Mouse (Mus musculus): ENCODE results near the gene Pex1. TPM values are rescaled to one million over a fixed set of nuclear protein-coding genes. Genes with fewer than 3 reads are reported as not detected.
A peak's percentile ranks its signal among the peaks of the same experiment; 100 is the strongest.

Pex1 gene
- 10 to 100 TPM; 25.8 to 30.6 TPM for total RNA-seq (2021)
- long read RNA-seq, experiment 1, full-length matches to known transcripts: 9 of 20 reads
- long read RNA-seq, experiment 1, partial matches to known transcripts: 3 of 20 reads
- long read RNA-seq, experiment 1, other reads (novel, unspliced or antisense): 8 of 20 reads
- long read RNA-seq, experiment 2, full-length matches to known transcripts: 4 of 8 reads
- long read RNA-seq, experiment 2, partial matches to known transcripts: 2 of 8 reads
- long read RNA-seq, experiment 2, other reads (novel, unspliced or antisense): 2 of 8 reads

DNA sequence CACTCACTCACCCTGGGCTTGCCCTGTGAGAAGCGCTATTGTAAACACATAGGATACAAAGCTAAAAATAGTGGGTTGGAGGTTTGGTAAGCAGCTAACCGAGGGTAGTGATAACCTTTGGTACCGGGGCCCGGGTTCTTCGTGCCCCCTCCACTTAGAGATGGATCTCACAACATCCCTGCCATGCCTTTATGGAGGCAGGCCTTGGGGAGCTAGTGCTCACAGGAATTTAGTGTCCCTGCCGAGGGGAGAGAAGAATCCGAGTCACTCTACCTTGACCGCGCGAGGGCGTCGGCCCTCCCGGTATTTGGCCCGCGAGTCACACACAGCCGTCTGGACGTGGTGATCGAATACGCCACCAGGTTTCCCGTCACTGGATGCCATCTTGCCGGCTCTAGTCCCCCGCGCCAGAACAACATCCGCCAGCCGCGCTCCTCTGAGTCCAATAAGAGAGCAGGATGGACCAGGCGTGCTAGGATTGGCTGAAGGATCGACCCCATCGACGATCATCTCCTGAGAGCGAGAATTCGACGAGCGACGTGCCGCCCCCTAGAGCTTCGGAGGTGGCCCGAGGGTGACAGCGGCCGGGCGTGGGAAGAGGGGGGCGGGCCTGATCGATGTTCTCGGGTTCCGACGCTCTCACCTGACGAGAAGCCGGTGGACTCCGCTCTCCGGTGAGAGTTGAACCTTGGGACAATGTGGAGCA lies at the start of gene Pex1:
TSS of gene Pex1 (plus strand) at position 374 of the 706 bp plus-strand sequence.
- Histone ChIP-seq H3K4me3 (peak within 1 kb of the TSS; percentile 94), H3K27ac (peak within 1 kb of the TSS; percentile 95)
- intact Hi-C loops (cut with DNase I): loop anchor here (1.0 kb wide), 1 partner anchor 13 kb away; no protein-coding TSS in a partner anchor
- DNase-seq (ENCODE audit: extremely low spot score in 1 of 2, low spot score in 2 of 2): peak; percentile 93 to 96
- no peak for TF ChIP-seq CTCF (IDR thresholded peaks at IDR 0.05)

DNA sequence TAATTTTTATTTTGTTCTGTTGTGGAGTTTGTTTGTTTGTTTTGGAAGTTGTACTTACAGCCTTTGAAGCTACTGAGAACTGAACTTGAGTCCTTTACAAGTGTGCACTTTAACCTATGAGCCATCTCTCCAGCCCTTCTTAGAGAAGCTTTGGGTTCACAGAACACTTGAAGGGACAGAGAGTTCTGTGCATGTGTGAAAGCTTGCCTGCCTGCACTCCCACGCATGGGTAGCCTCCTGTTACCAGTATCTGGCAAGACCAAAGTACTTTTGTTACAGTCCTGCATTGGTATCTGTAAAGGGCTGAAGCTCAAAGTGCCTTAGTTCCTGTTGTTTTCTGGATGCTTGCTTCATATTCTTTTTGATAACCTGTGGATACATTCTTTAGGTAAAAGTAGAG lies 49.6 kb upstream of the Pex1 start:
- intact Hi-C loops (cut with DNase I): loop anchor here (10.0 kb wide), 1 partner anchor 201 kb away; the partner anchor contains the start of gene Cdk6
- no peak for TF ChIP-seq CTCF (IDR thresholded peaks at IDR 0.05)
- Histone ChIP-seq H3K4me3 (no peak overlapping the region), H3K27ac (no peak overlapping the region)
- no peak for DNase-seq (ENCODE audit: extremely low spot score in 1 of 2, low spot score in 2 of 2)

DNA sequence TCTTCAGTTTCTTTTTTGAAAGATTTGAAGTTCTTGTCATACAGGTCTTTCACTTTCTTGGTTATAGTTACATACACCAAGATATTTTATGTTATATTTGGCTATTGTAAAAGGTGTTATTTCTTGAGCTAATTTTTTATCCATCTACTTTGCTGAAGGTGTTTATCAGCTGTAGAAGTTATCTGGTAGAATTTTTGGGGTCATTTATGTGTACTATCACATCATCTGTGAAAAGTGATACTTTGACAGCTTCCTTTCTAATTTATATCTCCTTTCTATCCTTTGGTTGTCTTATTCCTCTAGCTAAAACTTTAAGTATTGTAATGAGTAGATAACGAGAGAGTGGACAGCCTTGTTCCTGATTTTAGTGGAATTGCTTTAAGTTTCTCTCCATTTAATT lies 44.4 kb upstream of the Pex1 start:
- intact Hi-C loops (cut with DNase I): no loop called here
- DNase-seq (ENCODE audit: extremely low spot score in 1 of 2, low spot score in 2 of 2): no peak
- Histone ChIP-seq H3K4me3 (no peak overlapping the region), H3K27ac (no peak overlapping the region)
- TF ChIP-seq CTCF (IDR thresholded peaks at IDR 0.05): no peak

GRCm38 (mm10) chr5:3554198-3554597 lies 41.7 kb upstream of the Pex1 start:
- H3K4me3 ChIP-seq: no peak overlapping the region
- intact Hi-C loops (cut with DNase I): no loop called here
- H3K27ac ChIP-seq: no peak overlapping the region
- no peak for TF ChIP-seq CTCF (IDR thresholded peaks at IDR 0.05)
- no peak for DNase-seq (ENCODE audit: extremely low spot score in 1 of 2, low spot score in 2 of 2)

DNA sequence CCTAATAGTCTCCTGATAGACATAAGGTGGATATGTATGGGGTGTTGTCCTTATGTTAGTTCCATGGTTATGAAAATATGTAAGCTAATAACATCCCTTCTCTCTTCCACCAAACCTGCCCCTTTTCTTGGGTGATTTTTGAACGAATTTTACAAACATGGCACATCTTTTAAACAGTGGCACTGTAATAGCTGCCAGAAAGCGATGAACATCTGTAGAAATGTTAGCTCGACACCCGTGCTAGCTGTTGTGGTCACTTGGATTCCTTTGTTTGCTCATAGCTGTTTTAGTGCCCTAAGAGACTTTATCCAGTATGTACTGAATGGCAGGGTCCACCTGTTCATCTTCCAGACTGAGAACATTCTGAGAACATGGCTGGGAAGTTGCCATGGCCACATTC lies 24.6 kb upstream of the Pex1 start, which contains the start of gene 1700109H08Rik:
TSS of gene 1700109H08Rik (plus strand) at position 301 of the 400 bp plus-strand sequence.
- no peak for TF ChIP-seq CTCF (IDR thresholded peaks at IDR 0.05)
- Histone ChIP-seq H3K4me3 (no peak within 1 kb of the TSS), H3K27ac (no peak within 1 kb of the TSS)
- DNase-seq (ENCODE audit: extremely low spot score in 1 of 2, low spot score in 2 of 2): no peak
- intact Hi-C loops (cut with DNase I): no loop called here

- intact Hi-C loops (cut with DNase I): no loop called here
- no peak overlapping the region for H3K27ac ChIP-seq
- no peak; the same call in 1 of the 2 replicates for TF ChIP-seq CTCF (IDR thresholded peaks at IDR 0.05)
- DNase-seq (ENCODE audit: extremely low spot score in 1 of 2, low spot score in 2 of 2): no peak
- no peak overlapping the region for H3K4me3 ChIP-seq
These were observed 21.0 kb upstream of the Pex1 start for GRCm38 (mm10) chr5:3574825-3575224.

DNA sequence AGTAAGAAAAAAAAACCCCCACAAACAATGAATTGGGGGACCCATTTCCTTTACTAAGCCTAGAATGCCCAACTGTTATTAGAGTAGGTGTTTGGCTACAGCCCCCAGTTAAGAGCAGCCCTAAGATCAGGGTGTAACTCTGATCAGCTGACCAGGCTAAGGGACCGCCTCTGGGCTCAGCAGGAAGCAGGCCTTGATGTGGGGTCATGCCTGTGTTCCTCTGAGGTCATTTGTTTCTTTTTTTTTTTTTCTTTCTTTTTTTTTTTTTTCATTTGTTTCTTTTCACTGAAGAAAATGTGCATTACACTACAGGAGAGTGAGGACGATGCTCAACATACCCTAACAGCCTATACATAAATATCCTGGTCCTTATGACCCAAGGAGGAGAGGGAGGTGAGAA lies 17.9 kb upstream of the Pex1 start:
- no peak for TF ChIP-seq CTCF (IDR thresholded peaks at IDR 0.05)
- DNase-seq (ENCODE audit: extremely low spot score in 1 of 2, low spot score in 2 of 2): no peak
- intact Hi-C loops (cut with DNase I): no loop called here
- Histone ChIP-seq H3K4me3 (no peak overlapping the region), H3K27ac (no peak overlapping the region)

- no peak for DNase-seq (ENCODE audit: extremely low spot score in 1 of 2, low spot score in 2 of 2)
- TF ChIP-seq CTCF (IDR thresholded peaks at IDR 0.05): no peak
- intact Hi-C loops (cut with DNase I): no loop called here
- H3K27ac ChIP-seq: no peak overlapping the region
- H3K4me3 ChIP-seq: no peak overlapping the region
These were observed 16.8 kb upstream of the Pex1 start for GRCm38 (mm10) chr5:3579066-3579465.

GRCm38 (mm10) chr5:3596399-3596766 lies 517 bp downstream of the Pex1 start, which contains the start of gene Rbm48:
Rbm48 (minus strand) TSS chr5:3596585.
- TF ChIP-seq CTCF (IDR thresholded peaks at IDR 0.05): peak; percentile 67
- intact Hi-C loops (cut with DNase I): no loop called here
- peak within 1 kb of the TSS; percentile 95 for H3K27ac ChIP-seq
- H3K4me3 ChIP-seq: peak within 1 kb of the TSS; percentile 94
- DNase-seq (ENCODE audit: extremely low spot score in 1 of 2, low spot score in 2 of 2): peak; percentile 84 to 85

DNA sequence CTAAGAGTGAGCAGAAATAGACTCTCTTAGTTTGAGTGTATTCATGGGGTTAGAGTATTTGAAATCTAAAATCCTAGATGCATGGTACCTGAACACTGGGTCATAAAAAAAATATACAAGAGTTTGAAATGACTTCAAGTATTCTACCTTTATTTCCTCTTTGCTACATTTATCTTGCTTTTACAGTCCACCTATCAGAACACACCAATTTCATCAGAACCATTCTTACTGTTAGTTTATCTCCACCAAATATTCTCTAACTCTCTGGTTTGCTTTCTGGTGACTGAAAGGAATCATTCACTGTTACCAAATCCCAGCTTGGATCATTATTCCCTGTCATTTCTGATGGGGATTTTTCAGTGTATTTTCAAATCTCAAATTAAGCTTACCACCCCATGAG lies 1.3 kb downstream of the Pex1 start:
- TF ChIP-seq CTCF (IDR thresholded peaks at IDR 0.05): no peak
- Histone ChIP-seq H3K27ac (no peak overlapping the region), H3K4me3 (peak overlapping the region; percentile 94)
- no peak for DNase-seq (ENCODE audit: extremely low spot score in 1 of 2, low spot score in 2 of 2)
- intact Hi-C loops (cut with DNase I): no loop called here

DNA sequence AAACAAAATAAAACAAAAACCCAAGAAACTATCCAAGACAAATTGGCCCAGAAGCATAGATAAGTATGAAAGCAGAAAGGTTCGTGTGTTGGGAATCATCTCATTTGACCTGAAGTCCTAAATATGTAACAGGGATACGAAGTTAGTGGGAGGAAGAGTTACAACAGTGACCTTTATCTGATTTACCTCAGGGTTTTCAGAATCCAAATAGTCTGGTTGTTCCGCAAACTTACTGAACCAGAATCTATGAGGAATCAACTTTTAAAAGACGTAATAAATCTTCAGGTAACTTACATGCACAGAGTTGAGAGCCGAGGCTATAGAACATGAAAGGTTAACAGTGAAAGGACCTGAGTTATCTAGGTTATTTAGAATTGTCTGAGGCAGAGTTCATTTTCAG lies 2.9 kb downstream of the Pex1 start:
- H3K4me3 ChIP-seq: no peak overlapping the region
- intact Hi-C loops (cut with DNase I): no loop called here
- H3K27ac ChIP-seq: no peak overlapping the region
- no peak for DNase-seq (ENCODE audit: extremely low spot score in 1 of 2, low spot score in 2 of 2)
- no peak for TF ChIP-seq CTCF (IDR thresholded peaks at IDR 0.05)

DNA sequence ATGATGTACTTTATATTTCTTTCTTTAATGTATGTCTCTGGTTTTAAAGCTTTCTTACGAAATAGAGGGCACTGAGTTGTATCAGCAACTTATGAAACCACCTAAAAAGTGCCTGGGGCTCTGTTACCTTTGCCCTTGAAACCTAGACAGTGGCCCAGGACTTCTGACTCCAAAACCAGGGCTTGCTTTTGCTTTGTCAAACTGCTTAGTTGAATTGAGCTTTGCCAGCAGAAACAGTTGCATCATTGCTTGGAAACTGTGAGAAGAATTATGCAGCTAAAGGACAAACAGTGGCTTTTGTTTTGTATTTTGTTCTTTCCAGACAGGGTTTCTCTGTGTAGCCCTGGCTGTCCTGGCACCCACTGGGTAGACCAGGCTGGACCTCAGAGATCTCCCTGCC lies 4.4 kb downstream of the Pex1 start:
- DNase-seq (ENCODE audit: extremely low spot score in 1 of 2, low spot score in 2 of 2): no peak
- intact Hi-C loops (cut with DNase I): no loop called here
- no peak for TF ChIP-seq CTCF (IDR thresholded peaks at IDR 0.05)
- H3K4me3 ChIP-seq: no peak overlapping the region
- H3K27ac ChIP-seq: no peak overlapping the region

Measured in left cerebral cortex, adult 2 months (tissue).